Mouse (Mus musculus): ENCODE data around the gene Aloxe3.

The Aloxe3 gene

GRCm38 (mm10) chr11:69094697-69095429 lies 30.8 kb upstream of the Aloxe3 start, which contains the start of gene Per1:
Per1 (plus strand) TSS chr11:69095217.
- peak; percentile 99 to 100 for DNase-seq (ENCODE audit: low spot score in 2 of 2)

- DNase-seq (ENCODE audit: low spot score in 2 of 2) = peak in 1 of 2 experiments; percentile 57
These were observed 30.0 kb upstream of the Aloxe3 start for GRCm38 (mm10) chr11:69095511-69096231.

GRCm38 (mm10) chr11:69096360-69096986 lies 29.2 kb upstream of the Aloxe3 start:
- DNase-seq (ENCODE audit: low spot score in 2 of 2) = no peak

- DNase-seq (ENCODE audit: low spot score in 2 of 2) = peak; percentile 99
These were observed 28.5 kb upstream of the Aloxe3 start for GRCm38 (mm10) chr11:69096987-69097900.

- DNase-seq (ENCODE audit: low spot score in 2 of 2) = no peak
These were observed 27.5 kb upstream of the Aloxe3 start for GRCm38 (mm10) chr11:69098039-69098761.

GRCm38 (mm10) chr11:69098762-69099091 lies 27.0 kb upstream of the Aloxe3 start:
- DNase-seq (ENCODE audit: low spot score in 2 of 2) = peak; percentile 96 to 98

- peak; percentile 71 to 87 for DNase-seq (ENCODE audit: low spot score in 2 of 2)
These were observed 26.4 kb upstream of the Aloxe3 start for GRCm38 (mm10) chr11:69099177-69099914.

GRCm38 (mm10) chr11:69099915-69100345 lies 25.8 kb upstream of the Aloxe3 start:
- peak; percentile 86 to 92 for DNase-seq (ENCODE audit: low spot score in 2 of 2)

- DNase-seq (ENCODE audit: low spot score in 2 of 2) = no peak
These were observed 24.9 kb upstream of the Aloxe3 start for GRCm38 (mm10) chr11:69100639-69101360.

GRCm38 (mm10) chr11:69101604-69102402 lies 23.9 kb upstream of the Aloxe3 start:
- no peak for DNase-seq (ENCODE audit: low spot score in 2 of 2)

GRCm38 (mm10) chr11:69102403-69102725 lies 23.3 kb upstream of the Aloxe3 start:
- no peak for DNase-seq (ENCODE audit: low spot score in 2 of 2)

- no peak for DNase-seq (ENCODE audit: low spot score in 2 of 2)
These were observed 22.6 kb upstream of the Aloxe3 start for GRCm38 (mm10) chr11:69103121-69103520.

- no peak for DNase-seq (ENCODE audit: low spot score in 2 of 2)
These were observed 21.9 kb upstream of the Aloxe3 start for GRCm38 (mm10) chr11:69103531-69104435.

- no peak for DNase-seq (ENCODE audit: low spot score in 2 of 2)
These were observed 21.2 kb upstream of the Aloxe3 start for GRCm38 (mm10) chr11:69104487-69104886.

GRCm38 (mm10) chr11:69105227-69105626 lies 20.5 kb upstream of the Aloxe3 start:
- DNase-seq (ENCODE audit: low spot score in 2 of 2) = no peak

GRCm38 (mm10) chr11:69105796-69106195 lies 19.9 kb upstream of the Aloxe3 start:
- DNase-seq (ENCODE audit: low spot score in 2 of 2) = no peak

- no peak for DNase-seq (ENCODE audit: low spot score in 2 of 2)
These were observed 19.4 kb upstream of the Aloxe3 start for GRCm38 (mm10) chr11:69106299-69106698.

- no peak for DNase-seq (ENCODE audit: low spot score in 2 of 2)
These were observed 18.9 kb upstream of the Aloxe3 start for GRCm38 (mm10) chr11:69106842-69107241.
